Mouse (Mus musculus): ENCODE data around the gene Znrf4. TPM values are rescaled to one million over a fixed set of nuclear protein-coding genes. Genes with fewer than 3 reads are reported as not detected.
"Not testable (repeated sequence)": the region's sequence is repeated elsewhere in the genome, so short reads cannot be mapped to it uniquely, and the experiment has no call there.

The Znrf4 gene
- polyA plus RNA-seq, 1 experiment = not detected

- Histone ChIP-seq H3K4me1 (ENCODE audit: control insufficient read depth, insufficient read depth, low read length) (no peaks in the 10 kb centered on the region; the same call in 1 of the 2 replicates), H3K27ac (ENCODE audit: control insufficient read depth, insufficient read depth, low read depth, low read length, poor library complexity) (no peak overlapping the region), H3K4me3 (replicated peaks; ENCODE audit: control insufficient read depth, low read depth, low read length) (no peak overlapping the region)
- 78% methylated on average over 10 of the region's 10 CpGs for WGBS
- TF ChIP-seq POLR2A (IDR thresholded peaks at IDR 0.05; ENCODE audit: borderline replicate concordance, control insufficient read depth, low read depth, low read length) (no peak), CTCF (IDR thresholded peaks at IDR 0.05; ENCODE audit: control insufficient read depth, insufficient read depth, low read length) (no peak)
These were observed 3.1 kb downstream of the Znrf4 start for GRCm38 (mm10) chr17:56509021-56509640.

GRCm38 (mm10) chr17:56507161-56508068, 4.8 kb downstream of the Znrf4 start:
- WGBS = 1% methylated on average over 42 of the region's 42 CpGs
- no peaks in the 10 kb centered on the region; the same call in 1 of the 2 replicates for H3K4me1 ChIP-seq (ENCODE audit: control insufficient read depth, insufficient read depth, low read length)
- H3K27ac ChIP-seq (ENCODE audit: control insufficient read depth, insufficient read depth, low read depth, low read length, poor library complexity) = peak overlapping the region; percentile 8
- TF ChIP-seq CTCF (IDR thresholded peaks at IDR 0.05; ENCODE audit: control insufficient read depth, insufficient read depth, low read length) = no peak
- TF ChIP-seq POLR2A (IDR thresholded peaks at IDR 0.05; ENCODE audit: borderline replicate concordance, control insufficient read depth, low read depth, low read length) = 0 out of 2 replicates have a peak, but pooled peaks have one; percentile 26
- H3K4me3 ChIP-seq (replicated peaks; ENCODE audit: control insufficient read depth, low read depth, low read length) = peak overlapping the region; percentile 62

- no peak overlapping the region for H3K27ac ChIP-seq (ENCODE audit: control insufficient read depth, insufficient read depth, low read depth, low read length, poor library complexity)
- no peak for TF ChIP-seq POLR2A (IDR thresholded peaks at IDR 0.05; ENCODE audit: borderline replicate concordance, control insufficient read depth, low read depth, low read length)
- TF ChIP-seq CTCF (IDR thresholded peaks at IDR 0.05; ENCODE audit: control insufficient read depth, insufficient read depth, low read length) = no peak
- WGBS = 75% methylated on average over 15 of the region's 15 CpGs
These were observed 5.7 kb downstream of the Znrf4 start for GRCm38 (mm10) chr17:56506417-56507065.

GRCm38 (mm10) chr17:56505401-56505800, 6.8 kb downstream of the Znrf4 start:
- WGBS = 92% methylated on average over 10 of the region's 10 CpGs
- Histone ChIP-seq H3K4me3 (replicated peaks; ENCODE audit: control insufficient read depth, low read depth, low read length) (no peak overlapping the region), H3K4me1 (ENCODE audit: control insufficient read depth, insufficient read depth, low read length) (no peaks in the 10 kb centered on the region; the same call in 1 of the 2 replicates), H3K27ac (ENCODE audit: control insufficient read depth, insufficient read depth, low read depth, low read length, poor library complexity) (no peak overlapping the region)
- no peak for TF ChIP-seq CTCF (IDR thresholded peaks at IDR 0.05; ENCODE audit: control insufficient read depth, insufficient read depth, low read length)
- no peak for TF ChIP-seq POLR2A (IDR thresholded peaks at IDR 0.05; ENCODE audit: borderline replicate concordance, control insufficient read depth, low read depth, low read length)

More at GRCm38 (mm10) chr17:56506417-56507065, 5.7 kb downstream of the Znrf4 start:
- Histone ChIP-seq H3K4me1 (ENCODE audit: control insufficient read depth, insufficient read depth, low read length) (no peaks in the 10 kb centered on the region; the same call in 1 of the 2 replicates), H3K4me3 (replicated peaks; ENCODE audit: control insufficient read depth, low read depth, low read length) (no peak overlapping the region)

GRCm38 (mm10) chr17:56502526-56502925, 9.7 kb downstream of the Znrf4 start:
- 33% methylated on average over 9 of the region's 9 CpGs for WGBS

GRCm38 (mm10) chr17:56501635-56502400, 10.4 kb downstream of the Znrf4 start:
- H3K4me1 ChIP-seq (ENCODE audit: control insufficient read depth, insufficient read depth, low read length); H3K4me3 ChIP-seq (replicated peaks; ENCODE audit: control insufficient read depth, low read depth, low read length); H3K27ac ChIP-seq (ENCODE audit: control insufficient read depth, insufficient read depth, low read depth, low read length, poor library complexity): not testable (repeated sequence)
- WGBS = 42% methylated on average over 2 of the region's 2 CpGs

More at GRCm38 (mm10) chr17:56502526-56502925, 9.7 kb downstream of the Znrf4 start:
- Histone ChIP-seq H3K27ac (ENCODE audit: control insufficient read depth, insufficient read depth, low read depth, low read length, poor library complexity) (no peak overlapping the region), H3K4me1 (ENCODE audit: control insufficient read depth, insufficient read depth, low read length) (no peaks in the 10 kb centered on the region), H3K4me3 (replicated peaks; ENCODE audit: control insufficient read depth, low read depth, low read length) (no peak overlapping the region)
- TF ChIP-seq POLR2A (IDR thresholded peaks at IDR 0.05; ENCODE audit: borderline replicate concordance, control insufficient read depth, low read depth, low read length) = no peak
- no peak for TF ChIP-seq CTCF (IDR thresholded peaks at IDR 0.05; ENCODE audit: control insufficient read depth, insufficient read depth, low read length)

GRCm38 (mm10) chr17:56499229-56499628, 13.0 kb downstream of the Znrf4 start:
- Histone ChIP-seq H3K4me3 (replicated peaks; ENCODE audit: control insufficient read depth, low read depth, low read length) (no peak overlapping the region), H3K27ac (ENCODE audit: control insufficient read depth, insufficient read depth, low read depth, low read length, poor library complexity) (no peak overlapping the region), H3K4me1 (ENCODE audit: control insufficient read depth, insufficient read depth, low read length) (no peaks in the 10 kb centered on the region)
- 72% methylated on average over 5 of the region's 5 CpGs for WGBS
- no peak for TF ChIP-seq CTCF (IDR thresholded peaks at IDR 0.05; ENCODE audit: control insufficient read depth, insufficient read depth, low read length)
- TF ChIP-seq POLR2A (IDR thresholded peaks at IDR 0.05; ENCODE audit: borderline replicate concordance, control insufficient read depth, low read depth, low read length) = no peak
